Mouse (Mus musculus): ENCODE data around the gene Mink1.

DNA sequence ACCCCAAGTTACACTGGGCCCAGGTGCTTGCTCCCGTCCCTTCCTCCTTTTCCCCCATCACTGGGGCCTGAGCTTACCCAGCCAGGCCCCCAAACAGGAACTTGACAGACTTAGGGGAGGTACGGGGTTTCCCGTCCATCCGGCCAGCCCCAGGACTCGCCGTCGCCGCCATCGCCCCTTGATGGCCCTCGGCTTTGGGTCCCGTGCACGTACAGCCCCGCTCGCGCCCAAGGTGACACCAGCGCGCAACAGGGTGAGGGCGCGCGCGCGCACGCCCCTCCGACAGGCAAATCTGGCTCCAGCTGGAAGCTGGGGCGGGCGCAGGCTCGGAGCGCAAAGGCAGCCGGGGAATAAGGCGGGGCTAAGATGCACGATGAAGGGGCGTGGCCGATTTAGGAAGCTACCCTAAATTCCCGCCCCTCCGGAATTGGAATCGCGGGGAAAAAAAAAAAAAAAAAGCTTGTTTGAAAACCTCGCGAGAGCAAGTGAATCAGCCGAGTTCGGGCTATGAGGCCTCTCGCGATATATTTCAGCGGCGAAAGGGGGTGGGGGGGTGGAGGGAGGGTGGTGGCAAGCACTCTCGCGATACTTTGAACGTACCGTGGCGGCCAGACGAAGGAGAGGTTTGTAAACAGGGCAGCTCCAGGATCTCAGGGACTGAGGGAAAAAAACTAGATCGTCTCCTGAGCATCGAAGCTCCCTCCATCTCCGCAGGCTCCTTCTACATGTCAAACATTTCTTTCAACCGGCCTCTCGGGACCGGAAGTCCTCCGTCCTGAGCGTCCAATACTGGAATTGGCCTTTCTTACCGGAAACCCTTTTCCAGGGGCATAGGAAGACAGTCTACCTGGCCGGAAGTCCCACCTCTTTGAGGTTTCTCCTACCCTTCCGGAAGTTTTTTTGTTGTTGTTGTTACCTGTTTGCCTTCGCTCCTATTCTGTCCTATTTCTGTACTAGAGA lies 84.3 kb downstream of the Mink1 start, which contains the start of the genes Rnf167 and Slc25a11:
- TF ChIP-seq HCFC1 (IDR thresholded peaks at IDR 0.05; ENCODE audit: low read depth, low read length) (peak; percentile 71), POLR2A (IDR thresholded peaks at IDR 0.05; ENCODE audit: control insufficient read depth in 1 of 2, insufficient read depth in 1 of 2, low read depth in 1 of 2, low read length in 2 of 2, poor library complexity in 1 of 2) (peak; percentile 77 to 88), GATA1 (IDR thresholded peaks at IDR 0.05; ENCODE audit: low read depth, low read length) (no peak), JUND (IDR thresholded peaks at IDR 0.05; ENCODE audit: low read depth, low read length) (no peak), CTCF (IDR thresholded peaks at IDR 0.05 in 2 of 3, conservative IDR thresholded peaks at IDR 0.05 in 1 of 3; ENCODE audit: control insufficient read depth in 1 of 3, insufficient read depth in 1 of 3, low read depth in 2 of 3, low read length in 3 of 3, poor library complexity in 1 of 3, severe bottlenecking in 1 of 3) (no peak; a peak in 2 of 6 replicates), MYB (IDR thresholded peaks at IDR 0.05; ENCODE audit: low read depth, low read length) (no peak), ZKSCAN1 (IDR thresholded peaks at IDR 0.05; ENCODE audit: low read depth, low read length) (no peak), BHLHE40 (IDR thresholded peaks at IDR 0.05; ENCODE audit: borderline replicate concordance, low read depth, low read length) (peak; percentile 69; the same call in 1 of the 2 replicates), ZC3H11A (IDR thresholded peaks at IDR 0.05; ENCODE audit: low read depth, low read length) (no peak), POLR2AphosphoS2 (IDR thresholded peaks at IDR 0.05; ENCODE audit: low read length) (peak; percentile 91), GABPA (IDR thresholded peaks at IDR 0.05; ENCODE audit: low read depth, low read length) (no peak), NRF1 (IDR thresholded peaks at IDR 0.05; ENCODE audit: insufficient read depth, low read depth, low read length, poor library complexity, severe bottlenecking) (peak; percentile 71)

Data from MEL (cell line).